Mouse (Mus musculus): ENCODE data around the gene Olfr575. TPM values are rescaled to one million over a fixed set of nuclear protein-coding genes. Genes with fewer than 3 reads are reported as not detected.

The Olfr575 gene
- not detected in 2 replicates for polyA plus RNA-seq (2015; fragmentation: Nextera tagmentation; extraction: Ambion mirVana)

DNA sequence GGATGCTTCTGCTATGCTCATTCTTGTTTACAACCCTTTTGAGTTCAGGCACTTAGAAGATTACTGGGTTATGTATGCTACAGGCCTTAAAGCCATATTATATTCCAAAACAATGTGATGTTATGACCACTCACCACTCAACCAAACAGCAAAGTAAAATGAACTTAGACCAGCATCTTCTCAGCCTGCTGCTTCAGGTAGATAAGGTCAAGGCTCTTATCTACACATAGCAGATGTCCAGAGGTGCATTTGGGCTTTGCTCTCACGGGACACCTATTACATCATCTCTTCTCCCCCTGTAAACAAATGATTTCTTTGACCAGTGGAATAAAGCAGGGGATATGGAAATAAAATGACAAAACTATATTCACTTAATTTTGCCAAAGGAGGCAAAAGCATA is at the start of gene Olfr575:
Gene Olfr575 (minus strand): TSS at position 183 of the 400 bp plus-strand sequence.
- 78% methylated on average over 1 of the region's 1 CpGs for WGBS
- ATAC-seq, result no peak

DNA sequence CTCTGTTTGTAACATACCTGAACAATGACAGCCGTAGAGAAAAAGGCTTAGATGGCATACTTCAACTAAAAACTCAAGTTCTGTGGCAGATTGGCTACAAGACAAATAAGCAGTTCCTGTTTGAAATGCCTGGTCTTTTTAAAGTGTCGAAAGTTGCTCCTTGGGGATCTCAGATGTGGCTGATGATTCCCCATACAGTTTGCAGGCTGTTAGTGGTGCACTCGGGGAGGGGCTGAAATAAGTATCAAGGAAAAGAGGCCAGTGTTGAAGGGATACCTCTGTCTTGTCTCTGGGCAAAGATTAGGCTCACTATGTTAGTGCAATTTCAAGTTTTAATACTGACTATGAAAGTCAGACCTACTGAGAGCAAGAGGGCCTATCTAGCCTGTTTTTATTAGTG is 30.6 kb upstream of the Olfr575 start, which contains the start of gene Olfr578:
Gene Olfr578 (minus strand): TSS at position 101 of the 400 bp plus-strand sequence.
- H3K27me3 ChIP-seq, result no peaks in the 10 kb centered on the region
- no peak for ATAC-seq
- H3K4me3 ChIP-seq, result no peak within 1 kb of the TSS
- no peaks in the 10 kb centered on the region for H3K4me1 ChIP-seq
- H3K9ac ChIP-seq, result no peak within 1 kb of the TSS
- no peak within 1 kb of the TSS for H3K27ac ChIP-seq
- no peaks in the 10 kb centered on the region for H3K36me3 ChIP-seq (ENCODE audit: poor library complexity, severe bottlenecking)
- WGBS, result 78% methylated on average over 3 of the region's 3 CpGs
- H3K4me2 ChIP-seq, result no peak within 1 kb of the TSS
- no peaks in the 10 kb centered on the region for H3K9me3 ChIP-seq (replicated peaks)

More for the DNA sequence above, at the start of gene Olfr575:
- Histone ChIP-seq H3K27ac (no peak within 1 kb of the TSS), H3K27me3 (no peaks in the 10 kb centered on the region), H3K9ac (no peak within 1 kb of the TSS), H3K4me3 (no peak within 1 kb of the TSS), H3K36me3 (ENCODE audit: poor library complexity, severe bottlenecking) (no peaks in the 10 kb centered on the region), H3K4me2 (no peak within 1 kb of the TSS), H3K4me1 (no peaks in the 10 kb centered on the region), H3K9me3 (replicated peaks) (no peaks in the 10 kb centered on the region)

DNA sequence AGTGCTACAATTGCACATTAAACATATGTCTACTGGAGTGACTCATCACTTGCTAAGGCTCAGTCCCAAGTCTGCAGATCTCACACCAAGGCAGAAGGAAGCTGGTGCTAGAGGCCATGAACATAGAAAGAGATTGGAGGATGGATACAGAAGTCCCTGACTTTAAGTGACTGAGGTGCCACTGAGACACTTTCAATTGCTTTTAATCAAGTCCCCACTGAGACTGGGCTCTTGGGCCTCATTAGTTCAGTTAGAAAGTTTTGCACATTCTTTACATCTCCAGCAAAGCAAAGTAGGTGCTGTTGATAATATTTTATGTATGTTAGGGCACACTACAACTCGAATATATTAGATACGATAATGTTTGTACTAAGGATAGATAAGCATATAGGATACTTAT is 17.3 kb upstream of the Olfr575 start, which contains the start of gene Olfr577:
Gene Olfr577 (minus strand): TSS at position 101 of the 400 bp plus-strand sequence.
- Histone ChIP-seq H3K9ac (no peak within 1 kb of the TSS), H3K36me3 (ENCODE audit: poor library complexity, severe bottlenecking) (no peaks in the 10 kb centered on the region), H3K4me1 (no peaks in the 10 kb centered on the region), H3K4me3 (no peak within 1 kb of the TSS), H3K4me2 (no peak within 1 kb of the TSS), H3K27ac (no peak within 1 kb of the TSS), H3K27me3 (no peaks in the 10 kb centered on the region), H3K9me3 (replicated peaks) (no peaks in the 10 kb centered on the region)
- no peak for ATAC-seq
- WGBS, result 92% methylated on average over 2 of the region's 2 CpGs

DNA sequence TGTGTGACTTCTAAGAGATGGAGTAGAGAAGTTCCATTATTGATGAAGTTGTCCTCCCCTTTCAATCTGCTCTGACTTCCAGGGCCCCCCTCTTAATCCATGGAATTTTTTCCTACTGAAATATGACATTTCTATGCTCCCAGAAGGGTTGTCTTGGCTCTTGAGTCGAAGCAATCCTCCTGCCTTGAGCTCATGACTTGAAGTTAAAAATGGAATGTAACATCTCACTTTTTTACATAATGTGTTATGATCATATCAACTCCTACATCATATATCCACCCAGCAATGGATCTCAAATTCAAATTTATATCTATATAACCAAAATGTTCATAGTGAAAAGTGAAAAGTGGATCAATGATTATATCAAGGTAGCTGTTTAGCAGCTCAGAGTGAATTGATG is 15.8 kb upstream of the Olfr575 start:
- no peaks in the 10 kb centered on the region for H3K36me3 ChIP-seq (ENCODE audit: poor library complexity, severe bottlenecking)
- no peak overlapping the region for H3K9ac ChIP-seq
- H3K9me3 ChIP-seq (replicated peaks), result no peaks in the 10 kb centered on the region
- H3K4me3 ChIP-seq, result no peak overlapping the region
- no peaks in the 10 kb centered on the region for H3K27me3 ChIP-seq
- H3K4me2 ChIP-seq, result no peak overlapping the region
- WGBS, result 48% methylated on average over 1 of the region's 1 CpGs
- H3K4me1 ChIP-seq, result no peaks in the 10 kb centered on the region
- ATAC-seq, result no peak
- H3K27ac ChIP-seq, result no peak overlapping the region

DNA sequence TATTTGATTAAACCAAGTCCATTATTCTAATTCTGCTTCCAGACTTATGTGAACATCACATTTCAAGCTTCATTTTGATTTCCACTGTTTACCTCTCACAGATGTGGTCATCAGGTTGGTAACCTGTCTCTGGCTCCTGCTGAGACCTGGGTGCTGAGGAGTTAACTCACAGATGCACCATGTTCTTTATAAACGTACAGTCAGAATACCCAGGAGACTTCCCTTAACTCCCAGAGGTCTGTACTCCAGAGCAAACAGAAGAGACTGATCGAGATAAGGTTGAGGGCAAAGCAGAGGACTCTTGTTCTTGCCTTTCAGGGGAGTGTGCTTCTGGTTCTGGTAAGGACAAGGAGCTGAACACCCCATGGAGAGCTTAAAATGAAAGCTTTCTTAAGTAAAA is 3.8 kb upstream of the Olfr575 start, which contains the start of gene Olfr576:
Gene Olfr576 (plus strand): TSS at position 301 of the 400 bp plus-strand sequence.
- Histone ChIP-seq H3K27ac (no peak within 1 kb of the TSS), H3K4me3 (no peak within 1 kb of the TSS), H3K4me2 (no peak within 1 kb of the TSS), H3K27me3 (no peaks in the 10 kb centered on the region), H3K36me3 (ENCODE audit: poor library complexity, severe bottlenecking) (no peaks in the 10 kb centered on the region), H3K9ac (no peak within 1 kb of the TSS), H3K4me1 (no peaks in the 10 kb centered on the region), H3K9me3 (replicated peaks) (no peaks in the 10 kb centered on the region)
- ATAC-seq, result no peak
- 73% methylated on average over 2 of the region's 2 CpGs for WGBS

DNA sequence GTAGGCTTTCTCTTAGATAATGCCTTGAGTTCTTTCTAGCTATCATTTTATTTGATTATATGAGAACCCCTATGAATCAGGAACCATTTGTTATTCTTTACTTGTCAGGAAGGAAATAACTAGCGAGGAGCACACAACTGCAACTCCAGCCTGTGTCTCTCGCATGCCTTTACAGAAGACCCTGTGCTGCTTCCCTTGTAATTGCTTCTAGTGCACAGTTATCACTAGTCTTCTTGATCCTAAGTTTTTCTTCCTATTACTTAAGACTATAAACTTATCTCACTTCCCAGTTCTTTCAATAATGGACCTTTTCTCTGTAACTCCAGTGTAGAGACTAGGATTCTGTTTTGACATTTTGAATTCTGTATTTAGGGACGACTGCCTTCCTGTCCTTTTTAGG is 438 bp downstream of the Olfr575 start:
- Histone ChIP-seq H3K9me3 (replicated peaks) (no peaks in the 10 kb centered on the region), H3K4me1 (no peaks in the 10 kb centered on the region)
- 80% methylated on average over 3 of the region's 3 CpGs for WGBS

DNA sequence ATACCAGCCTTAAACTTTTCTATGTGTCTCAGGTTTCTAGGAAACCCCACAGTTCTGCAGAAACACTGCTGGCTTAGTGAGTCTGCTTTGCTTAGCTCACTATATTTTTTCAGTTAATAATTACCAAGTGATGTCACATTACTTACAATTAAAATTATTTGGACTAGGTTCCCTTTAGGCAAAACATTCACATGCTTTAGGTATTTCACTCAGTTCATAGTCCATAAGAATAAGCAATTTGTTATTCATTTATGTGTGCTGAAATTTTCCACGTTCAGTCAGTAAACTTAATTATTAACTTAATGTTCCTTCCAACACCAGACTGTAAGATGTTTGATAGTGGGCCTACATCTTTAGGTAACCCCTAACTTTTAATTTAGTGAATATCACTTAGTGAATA is 7.8 kb downstream of the Olfr575 start:
- Histone ChIP-seq H3K9ac (no peak overlapping the region), H3K4me1 (no peaks in the 10 kb centered on the region), H3K27me3 (no peaks in the 10 kb centered on the region), H3K36me3 (ENCODE audit: poor library complexity, severe bottlenecking) (no peaks in the 10 kb centered on the region), H3K9me3 (replicated peaks) (no peaks in the 10 kb centered on the region), H3K4me3 (no peak overlapping the region), H3K4me2 (no peak overlapping the region), H3K27ac (no peak overlapping the region)
- 74% methylated on average over 1 of the region's 1 CpGs for WGBS
- ATAC-seq, result no peak

More for the DNA sequence above, 438 bp downstream of the Olfr575 start:
- no peak overlapping the region for H3K4me2 ChIP-seq
- no peak for ATAC-seq
- no peak overlapping the region for H3K27ac ChIP-seq
- H3K36me3 ChIP-seq (ENCODE audit: poor library complexity, severe bottlenecking), result no peaks in the 10 kb centered on the region
- no peaks in the 10 kb centered on the region for H3K27me3 ChIP-seq
- no peak overlapping the region for H3K9ac ChIP-seq
- no peak overlapping the region for H3K4me3 ChIP-seq

DNA sequence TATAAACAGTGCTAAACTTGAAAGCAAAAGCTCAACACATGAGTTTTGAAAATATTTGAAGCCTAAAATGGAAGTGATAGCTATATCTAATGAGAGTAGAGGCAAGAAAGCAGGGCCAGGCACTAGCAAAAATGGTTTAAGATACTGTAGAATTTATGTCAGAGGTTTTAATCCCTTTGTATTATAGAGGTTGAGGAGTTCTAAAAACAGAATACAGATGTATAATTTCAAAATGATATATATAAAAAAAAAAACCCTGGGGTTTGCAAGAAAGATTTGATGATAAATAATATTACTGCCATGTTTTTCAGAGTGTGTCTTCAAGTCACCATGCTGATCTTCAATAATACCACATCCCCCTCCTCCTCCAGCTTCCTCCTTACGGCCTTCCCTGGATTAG is 10.4 kb downstream of the Olfr575 start, which contains the start of gene Olfr574:
Gene Olfr574 (plus strand): TSS at position 301 of the 400 bp plus-strand sequence.
- ATAC-seq, result no peak

DNA sequence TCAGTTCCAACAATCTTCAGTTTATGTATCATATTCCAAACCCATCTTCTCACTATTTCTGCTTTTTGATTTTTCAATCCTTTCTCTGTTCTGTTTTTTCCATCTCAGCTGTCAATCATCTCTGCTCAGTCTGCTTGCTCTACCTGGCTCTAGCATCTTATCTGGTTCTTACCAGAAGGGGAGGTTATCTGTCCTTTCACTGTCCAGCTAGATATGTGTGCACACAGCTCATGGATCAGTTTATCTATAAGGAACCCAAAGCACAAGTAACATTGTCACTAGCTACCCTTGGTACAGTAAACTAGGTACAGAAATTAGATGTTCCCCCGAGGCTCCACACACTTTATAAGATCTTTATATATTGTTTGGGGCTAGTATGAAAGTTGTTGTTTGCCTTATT is 15.2 kb downstream of the Olfr575 start:
- ATAC-seq, result no peak
- 88% methylated on average over 1 of the region's 1 CpGs for WGBS
- H3K27me3 ChIP-seq, result no peaks in the 10 kb centered on the region

More for the DNA sequence above, 10.4 kb downstream of the Olfr575 start, which contains the start of gene Olfr574:
- Histone ChIP-seq H3K9me3 (replicated peaks) (no peaks in the 10 kb centered on the region), H3K27ac (no peak within 1 kb of the TSS), H3K4me3 (no peak within 1 kb of the TSS), H3K4me2 (no peak within 1 kb of the TSS), H3K36me3 (ENCODE audit: poor library complexity, severe bottlenecking) (no peaks in the 10 kb centered on the region), H3K27me3 (no peaks in the 10 kb centered on the region), H3K4me1 (no peaks in the 10 kb centered on the region), H3K9ac (no peak within 1 kb of the TSS)
- WGBS, result 97% methylated on average over 1 of the region's 1 CpGs

DNA sequence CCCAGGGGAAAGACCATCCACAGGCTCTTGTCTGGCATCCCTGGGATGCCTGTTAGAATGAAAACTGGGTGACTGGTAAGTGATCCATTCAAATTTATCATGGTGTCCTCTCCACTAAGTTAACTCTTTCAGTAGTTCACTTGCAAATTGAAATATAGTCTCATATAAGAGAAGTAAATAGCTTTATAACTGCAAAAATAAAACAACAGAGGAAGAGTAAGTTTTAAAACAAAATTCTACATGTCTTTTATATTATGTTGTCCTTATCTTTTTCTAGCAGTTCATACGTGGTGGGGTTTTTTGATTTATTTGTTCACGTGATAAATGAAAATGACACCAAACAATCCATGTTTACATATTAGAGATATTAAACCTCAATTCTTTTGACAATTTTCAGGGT is 16.1 kb downstream of the Olfr575 start, which contains the start of gene Olfr573-ps1:
Gene Olfr573-ps1 (minus strand): TSS at position 101 of the 400 bp plus-strand sequence.
- WGBS, result 95% methylated on average over 2 of the region's 2 CpGs
- Histone ChIP-seq H3K4me3 (no peak within 1 kb of the TSS), H3K9me3 (replicated peaks) (no peaks in the 10 kb centered on the region), H3K36me3 (ENCODE audit: poor library complexity, severe bottlenecking) (no peaks in the 10 kb centered on the region), H3K27ac (no peak within 1 kb of the TSS), H3K4me2 (no peak within 1 kb of the TSS), H3K27me3 (no peaks in the 10 kb centered on the region), H3K4me1 (no peaks in the 10 kb centered on the region), H3K9ac (no peak within 1 kb of the TSS)
- no peak for ATAC-seq

More for the DNA sequence above, 15.2 kb downstream of the Olfr575 start:
- no peak overlapping the region for H3K27ac ChIP-seq
- H3K4me1 ChIP-seq, result no peaks in the 10 kb centered on the region
- H3K36me3 ChIP-seq (ENCODE audit: poor library complexity, severe bottlenecking), result no peaks in the 10 kb centered on the region
- H3K9me3 ChIP-seq (replicated peaks), result no peaks in the 10 kb centered on the region
- no peak overlapping the region for H3K4me2 ChIP-seq
- H3K4me3 ChIP-seq, result no peak overlapping the region
- no peak overlapping the region for H3K9ac ChIP-seq

DNA sequence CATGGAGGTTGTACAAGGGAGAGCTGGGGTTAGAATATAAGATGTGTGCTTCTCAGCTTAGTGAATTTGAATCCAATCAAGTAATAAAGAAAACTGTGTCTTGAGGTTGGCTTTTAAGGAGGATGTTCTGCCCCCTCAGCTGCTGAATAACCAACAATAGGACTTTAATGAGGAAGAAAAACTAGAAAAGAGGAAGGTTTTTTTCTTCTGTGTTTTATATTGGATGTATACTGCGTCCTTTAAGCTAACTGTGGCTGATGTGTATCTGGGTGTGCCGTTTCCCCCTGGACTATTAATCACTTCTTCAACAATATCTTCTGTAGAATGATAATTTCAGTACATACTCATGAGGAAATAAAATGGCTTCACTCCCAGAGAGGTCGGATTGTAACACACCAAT is 31.5 kb downstream of the Olfr575 start:
- Histone ChIP-seq H3K27ac (no peak overlapping the region), H3K9me3 (replicated peaks) (no peaks in the 10 kb centered on the region), H3K4me3 (no peak overlapping the region), H3K4me1 (no peaks in the 10 kb centered on the region), H3K4me2 (no peak overlapping the region), H3K36me3 (ENCODE audit: poor library complexity, severe bottlenecking) (no peaks in the 10 kb centered on the region), H3K27me3 (no peaks in the 10 kb centered on the region), H3K9ac (no peak overlapping the region)
- no peak for ATAC-seq
- 77% methylated on average over 3 of the region's 3 CpGs for WGBS

DNA sequence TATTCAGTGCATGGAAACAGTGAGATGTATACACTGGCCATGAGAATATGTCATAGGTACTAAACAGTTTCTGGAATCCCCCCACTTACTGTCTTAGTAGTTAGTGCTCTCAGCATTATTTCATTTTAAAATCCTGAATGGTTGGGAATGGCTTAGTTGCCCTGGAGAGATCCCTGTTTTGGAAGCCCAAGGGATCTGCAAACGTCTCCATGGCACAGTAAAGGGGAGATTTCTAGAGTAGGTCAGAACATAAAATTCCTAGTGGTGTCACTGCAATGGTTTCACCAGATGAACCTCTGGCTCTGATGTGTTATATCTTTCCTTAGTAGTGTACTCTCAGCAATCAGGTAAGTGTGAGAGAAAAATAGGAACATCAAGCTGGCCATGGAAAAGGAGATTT is 34.5 kb downstream of the Olfr575 start, which contains the start of gene Olfr572:
Gene Olfr572 (plus strand): TSS at position 301 of the 400 bp plus-strand sequence.
- no peaks in the 10 kb centered on the region for H3K4me1 ChIP-seq
- no peak within 1 kb of the TSS for H3K4me2 ChIP-seq
- H3K27ac ChIP-seq, result no peak within 1 kb of the TSS
- no peak within 1 kb of the TSS for H3K4me3 ChIP-seq
- no peaks in the 10 kb centered on the region for H3K36me3 ChIP-seq (ENCODE audit: poor library complexity, severe bottlenecking)
- H3K27me3 ChIP-seq, result no peaks in the 10 kb centered on the region
- ATAC-seq, result no peak
- H3K9ac ChIP-seq, result no peak within 1 kb of the TSS
- 72% methylated on average over 1 of the region's 1 CpGs for WGBS
- H3K9me3 ChIP-seq (replicated peaks), result no peaks in the 10 kb centered on the region

DNA sequence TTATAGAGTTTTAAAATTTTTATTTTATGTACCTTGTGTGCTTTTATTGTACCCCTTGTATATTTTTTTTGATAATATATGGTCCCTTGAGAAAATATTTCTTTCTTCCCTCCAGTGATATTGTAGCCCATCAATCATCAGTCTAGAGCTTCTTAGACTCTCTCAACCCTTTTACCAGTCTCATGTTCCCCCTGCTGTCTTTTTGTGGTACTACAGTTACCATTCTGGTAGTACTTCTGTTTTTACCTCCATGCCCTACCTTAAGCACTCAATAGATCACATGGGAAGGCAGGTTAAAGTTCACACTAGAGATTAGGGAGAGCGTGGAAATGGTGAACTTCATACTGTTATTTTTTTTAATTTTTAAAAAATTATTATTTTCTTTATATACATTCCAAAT is 38.9 kb downstream of the Olfr575 start:
- Histone ChIP-seq H3K4me1 (no peaks in the 10 kb centered on the region), H3K36me3 (ENCODE audit: poor library complexity, severe bottlenecking) (no peaks in the 10 kb centered on the region), H3K9ac (no peak overlapping the region), H3K4me2 (no peak overlapping the region), H3K27ac (no peak overlapping the region), H3K9me3 (replicated peaks) (no peaks in the 10 kb centered on the region), H3K27me3 (no peaks in the 10 kb centered on the region), H3K4me3 (no peak overlapping the region)
- ATAC-seq, result peak; percentile 81
- 18% methylated on average over 1 of the region's 1 CpGs for WGBS
